Mouse (Mus musculus): Measurements from ENCODE around the gene Tex38. TPM values are rescaled to one million over a fixed set of nuclear protein-coding genes. Genes with fewer than 3 reads are reported as not detected.

The Tex38 gene
- total and polyA plus RNA-seq, 3 experiments: 0.17 to 0.30 TPM; not detected in 1

GRCm38 (mm10) chr4:115782026-115782805, 1.4 kb upstream of the Tex38 start:
- Histone ChIP-seq H3K27ac (ENCODE audit: insufficient read depth, low read depth) (no peak overlapping the region), H3K36me3 (replicated peaks in 1 of 2; ENCODE audit: control insufficient read depth in 1 of 2, insufficient read depth in 1 of 2, low read length in 1 of 2) (peaks cover 6 to 26% of the 10 kb centered on the region in 2 experiments), H3K4me2 (ENCODE audit: insufficient read depth, low read depth, poor library complexity, severe bottlenecking) (no peak overlapping the region), H3K9ac (ENCODE audit: insufficient read depth, low read depth) (no peak overlapping the region), H3K4me1 (ENCODE audit: control insufficient read depth in 1 of 2, insufficient read depth in 2 of 2) (peaks cover 8 to 27% of the 10 kb centered on the region in 2 experiments), H3K27me3 (replicated peaks) (no peaks in the 10 kb centered on the region), H3K4me3 (replicated peaks in 1 of 3; ENCODE audit: low read depth in 2 of 3, low read length in 2 of 3, poor library complexity in 1 of 3) (no peak overlapping the region), H3K79me2 (replicated peaks; ENCODE audit: control insufficient read depth, extremely low read depth, insufficient read depth, poor library complexity, severe bottlenecking) (peaks cover 4% of the 10 kb centered on the region), H3K9me3 (replicated peaks; ENCODE audit: low read length) (no peaks in the 10 kb centered on the region)
- no peak for DNase-seq (ENCODE audit: extremely low read depth)
- no peak for TF ChIP-seq ETS1 (conservative IDR thresholded peaks at IDR 0.05; ENCODE audit: low read depth, low read length)
- TF ChIP-seq KAT2A (IDR thresholded peaks at IDR 0.05; ENCODE audit: insufficient replicate concordance, low read length): no peak
- TF ChIP-seq JUN (IDR thresholded peaks at IDR 0.05; ENCODE audit: insufficient read depth, low read depth, low read length): no peak
- no peak for TF ChIP-seq UBTF (IDR thresholded peaks at IDR 0.05; ENCODE audit: low read depth, low read length)
- TF ChIP-seq E2F4 (IDR thresholded peaks at IDR 0.05; ENCODE audit: insufficient replicate concordance, low read depth, low read length): no peak
- TF ChIP-seq GABPA (IDR thresholded peaks at IDR 0.05; ENCODE audit: insufficient replicate concordance, low read depth, low read length): no peak
- TF ChIP-seq RAD21 (IDR thresholded peaks at IDR 0.05; ENCODE audit: low read depth, low read length): no peak
- no peak for TF ChIP-seq MAZ (IDR thresholded peaks at IDR 0.05; ENCODE audit: low read depth, low read length)
- TF ChIP-seq RCOR1 (conservative IDR thresholded peaks at IDR 0.05; ENCODE audit: low read depth, low read length): no peak
- no peak for TF ChIP-seq MXI1 (IDR thresholded peaks at IDR 0.05; ENCODE audit: low read depth, low read length)
- no peak for TF ChIP-seq CHD1 (IDR thresholded peaks at IDR 0.05; ENCODE audit: low read depth, low read length)
- no peak for TF ChIP-seq SIN3A (IDR thresholded peaks at IDR 0.05; ENCODE audit: low read length)
- TF ChIP-seq USF1 (IDR thresholded peaks at IDR 0.05; ENCODE audit: low read depth, low read length): no peak
- no peak for TF ChIP-seq ZKSCAN1 (IDR thresholded peaks at IDR 0.05; ENCODE audit: borderline replicate concordance, low read depth, low read length)
- dilution Hi-C loops (cut with MboI; ENCODE audit: extremely low pct_ligation_motif_present, extremely low pct_unique_long_range_greater_than_20kb, low sequenced_read_pairs): no loop called here
- in situ Hi-C loops (cut with MboI; ENCODE audit: low pct_ligation_motif_present, low pct_unique_long_range_greater_than_20kb, low sequenced_read_pairs): loop anchor here (10.0 kb wide), 2 partner anchors 63 to 777 kb away; partner anchors contain the start of gene Stil

GRCm38 (mm10) chr4:115780269-115780668, 549 bp downstream of the Tex38 start:
- Histone ChIP-seq H3K4me2 (ENCODE audit: insufficient read depth, low read depth, poor library complexity, severe bottlenecking) (no peak overlapping the region), H3K9ac (ENCODE audit: insufficient read depth, low read depth) (no peak overlapping the region), H3K4me1 (ENCODE audit: control insufficient read depth in 1 of 2, insufficient read depth in 2 of 2) (peaks cover 3 to 12% of the 10 kb centered on the region in 2 experiments; a peak in 3 of 4 replicates), H3K4me3 (replicated peaks in 1 of 3; ENCODE audit: low read depth in 2 of 3, low read length in 2 of 3, poor library complexity in 1 of 3) (no peak overlapping the region), H3K36me3 (replicated peaks in 1 of 2; ENCODE audit: control insufficient read depth in 1 of 2, insufficient read depth in 1 of 2, low read length in 1 of 2) (peaks cover 16 to 31% of the 10 kb centered on the region in 2 experiments), H3K79me2 (replicated peaks; ENCODE audit: control insufficient read depth, extremely low read depth, insufficient read depth, poor library complexity, severe bottlenecking) (no peaks in the 10 kb centered on the region), H3K27ac (ENCODE audit: insufficient read depth, low read depth) (no peak overlapping the region), H3K9me3 (replicated peaks; ENCODE audit: low read length) (no peaks in the 10 kb centered on the region), H3K27me3 (replicated peaks) (no peaks in the 10 kb centered on the region)
- TF ChIP-seq HCFC1 (IDR thresholded peaks at IDR 0.05; ENCODE audit: low read depth, low read length): no peak
- TF ChIP-seq BHLHE40 (IDR thresholded peaks at IDR 0.05; ENCODE audit: low read depth, low read length): no peak
- TF ChIP-seq JUN (IDR thresholded peaks at IDR 0.05; ENCODE audit: insufficient read depth, low read depth, low read length): no peak
- no peak for TF ChIP-seq SIN3A (IDR thresholded peaks at IDR 0.05; ENCODE audit: low read length)
- TF ChIP-seq USF1 (IDR thresholded peaks at IDR 0.05; ENCODE audit: low read depth, low read length): no peak
- no peak for TF ChIP-seq RAD21 (IDR thresholded peaks at IDR 0.05; ENCODE audit: low read depth, low read length)
- no peak for TF ChIP-seq ZKSCAN1 (IDR thresholded peaks at IDR 0.05; ENCODE audit: borderline replicate concordance, low read depth, low read length)
- no peak for TF ChIP-seq JUND (conservative IDR thresholded peaks at IDR 0.05; ENCODE audit: low read depth, low read length)
- TF ChIP-seq ZNF384 (IDR thresholded peaks at IDR 0.05; ENCODE audit: low read depth, low read length): no peak
- no peak for DNase-seq (ENCODE audit: extremely low read depth)
- in situ Hi-C loops (cut with MboI; ENCODE audit: low pct_ligation_motif_present, low pct_unique_long_range_greater_than_20kb, low sequenced_read_pairs): loop anchor here (10.0 kb wide), 2 partner anchors 65 to 775 kb away; partner anchors contain the start of gene Stil
- dilution Hi-C loops (cut with MboI; ENCODE audit: extremely low pct_ligation_motif_present, extremely low pct_unique_long_range_greater_than_20kb, low sequenced_read_pairs): no loop called here

All from CH12.LX (cell line).